Mouse (Mus musculus) bone marrow, adult 2 months (tissue): ENCODE data around the gene Scg3. TPM values are rescaled to one million over a fixed set of nuclear protein-coding genes. Genes with fewer than 3 reads are reported as not detected.

ENCODE experiments used
- H3K27ac ChIP-seq: fragments of 200-500 bp; 2 replicates; pipeline ENCODE4 v1.5.1; 2012; ENCODE audit warnings: low read depth, mild to moderate bottlenecking, control low read depth, inconsistent platforms, low read length; ENCODE audit not compliant: control insufficient read depth, poor library complexity, insufficient read depth
- H3K4me1 ChIP-seq: fragments of 200-500 bp; 2 replicates; pipeline ENCODE4 v1.6.1; 2011; ENCODE audit warnings: low read length; ENCODE audit not compliant: control insufficient read depth, insufficient read depth
- H3K4me3 ChIP-seq: fragments of 200-500 bp; replicated peaks from 2 replicates; pipeline ENCODE3; 2011; ENCODE audit warnings: mild to moderate bottlenecking, low read depth, low read length, control low read depth; ENCODE audit not compliant: control insufficient read depth
- CTCF ChIP-seq: fragments of 200-500 bp; IDR thresholded peaks from 2 replicates; pipeline ENCODE4 v1.5.1; 2011; ENCODE audit warnings: low read length, control low read depth; ENCODE audit not compliant: control insufficient read depth, insufficient read depth
- POLR2A ChIP-seq: fragments of 200-500 bp; IDR thresholded peaks from 2 replicates; pipeline ENCODE4 v1.6.1; 2011; ENCODE audit warnings: low read depth, mild to moderate bottlenecking, control low read depth, low read length, borderline replicate concordance; ENCODE audit not compliant: control insufficient read depth
- WGBS: fragments of 180-500 bp; shearing (Covaris S2); methylation state at CpG from one replicate; pipeline ENCODE4 v1.1.7; 2018; 5-methylcytosine and 5-hydroxymethylcytosine counted together
- polyA plus RNA-seq: library from polyadenylated mRNA; stranded (reverse); fragments of >200 nt; gene quantifications from 2 replicates; pipeline ENCODE4 v1.2.4, GENCODE M21; 2011; ENCODE audit warnings: low replicate concordance; ENCODE audit not compliant: missing spikeins, insufficient read depth, insufficient read length

The Scg3 gene
- polyA plus RNA-seq, 1 experiment, result 3.3 TPM

GRCm38 (mm10) chr9:75618836-75619400, 64.9 kb downstream of the Scg3 start:
- Histone ChIP-seq H3K27ac (no peak overlapping the region), H3K4me1 (no peaks in the 10 kb centered on the region), H3K4me3 (no peak overlapping the region)
- TF ChIP-seq POLR2A (no peak), CTCF (no peak)
- WGBS, result 84% methylated on average over 6 of the region's 6 CpGs

DNA sequence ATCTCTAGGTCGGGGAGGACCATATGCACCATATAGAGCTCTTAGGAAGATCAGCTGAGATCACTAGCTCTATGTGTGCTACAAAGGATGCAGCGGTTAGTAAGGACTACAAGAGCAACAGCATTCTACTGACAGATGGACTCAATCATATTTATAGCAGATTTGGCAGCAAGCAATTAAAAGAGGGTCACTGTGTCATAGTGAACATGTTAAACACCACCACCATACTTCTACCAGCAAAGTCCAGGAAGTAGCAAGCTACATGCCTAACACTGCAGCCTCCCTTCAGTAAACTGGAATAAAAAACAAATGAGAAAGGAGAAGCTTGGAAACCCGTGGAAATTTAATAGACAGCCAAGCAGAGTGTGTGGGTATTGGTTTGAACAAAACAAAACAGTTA, 67.3 kb downstream of the Scg3 start:
- WGBS, result 63% methylated on average over 3 of the region's 3 CpGs

GRCm38 (mm10) chr9:75610571-75611493, 73.0 kb downstream of the Scg3 start, which contains the start of gene Tmod2:
Gene Tmod2, minus strand, starts transcription at chr9:75611325.
- no peak for TF ChIP-seq POLR2A
- TF ChIP-seq CTCF, result no peak
- Histone ChIP-seq H3K4me1 (no peaks in the 10 kb centered on the region), H3K27ac (no peak within 1 kb of the TSS), H3K4me3 (no peak within 1 kb of the TSS)
- WGBS, result 2% methylated on average over 74 of the region's 74 CpGs

More for the DNA sequence above, 67.3 kb downstream of the Scg3 start:
- Histone ChIP-seq H3K27ac (no peak overlapping the region), H3K4me1 (no peaks in the 10 kb centered on the region), H3K4me3 (no peak overlapping the region)
- no peak for TF ChIP-seq CTCF
- no peak for TF ChIP-seq POLR2A

DNA sequence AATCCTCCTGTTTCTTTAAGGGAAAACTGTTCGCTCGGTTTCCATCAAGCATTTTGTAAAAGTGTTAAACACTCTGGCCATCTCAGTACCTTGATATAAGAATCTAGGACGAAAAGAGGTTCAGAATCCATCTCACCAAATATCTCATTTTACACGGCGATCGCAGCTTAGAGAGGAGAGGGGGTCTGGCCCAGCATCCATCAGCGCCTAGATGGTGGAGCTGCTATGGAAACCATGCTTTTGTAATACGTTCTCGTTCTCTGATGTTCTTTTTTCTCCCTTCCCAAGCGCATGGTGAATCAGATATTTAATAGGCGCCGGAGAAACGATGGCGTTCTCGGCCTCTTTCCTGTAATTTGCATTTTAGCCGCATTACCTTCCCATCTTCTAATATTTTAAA, 73.9 kb downstream of the Scg3 start:
- H3K4me3 ChIP-seq, result no peak overlapping the region
- no peak overlapping the region for H3K27ac ChIP-seq
- 50% methylated on average over 16 of the region's 16 CpGs for WGBS
- H3K4me1 ChIP-seq, result no peaks in the 10 kb centered on the region
- no peak for TF ChIP-seq POLR2A
- TF ChIP-seq CTCF, result no peak

DNA sequence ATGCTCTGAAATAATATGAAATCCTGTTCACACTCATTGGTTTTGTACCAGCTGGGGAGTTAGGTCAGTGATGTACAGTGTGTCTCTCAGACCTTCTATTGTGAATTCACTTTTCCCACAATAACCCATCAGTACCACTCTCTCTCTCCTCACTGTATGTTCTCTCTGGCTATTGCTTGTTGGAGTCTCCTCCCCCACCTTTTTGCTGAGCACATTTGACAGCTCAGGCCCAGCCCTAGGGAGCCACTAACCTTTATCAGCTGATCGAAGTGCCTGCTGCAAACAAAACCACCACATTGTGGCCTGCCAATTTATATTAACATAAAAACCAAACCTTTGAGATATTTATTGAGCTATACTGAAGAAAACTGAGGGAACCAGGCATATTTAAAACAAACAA, 74.4 kb downstream of the Scg3 start:
- Histone ChIP-seq H3K27ac (no peak overlapping the region), H3K4me1 (no peaks in the 10 kb centered on the region), H3K4me3 (no peak overlapping the region)
- 41% methylated on average over 1 of the region's 1 CpGs for WGBS
- TF ChIP-seq POLR2A, result no peak
- no peak for TF ChIP-seq CTCF

- no peak overlapping the region for H3K4me3 ChIP-seq
- 76% methylated on average over 4 of the region's 4 CpGs for WGBS
- TF ChIP-seq CTCF (no peak), POLR2A (no peak)
- no peak overlapping the region for H3K27ac ChIP-seq
- H3K4me1 ChIP-seq, result no peaks in the 10 kb centered on the region
Measured at GRCm38 (mm10) chr9:75607496-75607895, 76.4 kb downstream of the Scg3 start.

- Histone ChIP-seq H3K27ac (no peak overlapping the region), H3K4me3 (no peak overlapping the region), H3K4me1 (no peaks in the 10 kb centered on the region)
- no peak for TF ChIP-seq POLR2A
- TF ChIP-seq CTCF, result no peak
- 21% methylated on average over 12 of the region's 12 CpGs for WGBS
Measured at GRCm38 (mm10) chr9:75601510-75601909, 82.3 kb downstream of the Scg3 start.

DNA sequence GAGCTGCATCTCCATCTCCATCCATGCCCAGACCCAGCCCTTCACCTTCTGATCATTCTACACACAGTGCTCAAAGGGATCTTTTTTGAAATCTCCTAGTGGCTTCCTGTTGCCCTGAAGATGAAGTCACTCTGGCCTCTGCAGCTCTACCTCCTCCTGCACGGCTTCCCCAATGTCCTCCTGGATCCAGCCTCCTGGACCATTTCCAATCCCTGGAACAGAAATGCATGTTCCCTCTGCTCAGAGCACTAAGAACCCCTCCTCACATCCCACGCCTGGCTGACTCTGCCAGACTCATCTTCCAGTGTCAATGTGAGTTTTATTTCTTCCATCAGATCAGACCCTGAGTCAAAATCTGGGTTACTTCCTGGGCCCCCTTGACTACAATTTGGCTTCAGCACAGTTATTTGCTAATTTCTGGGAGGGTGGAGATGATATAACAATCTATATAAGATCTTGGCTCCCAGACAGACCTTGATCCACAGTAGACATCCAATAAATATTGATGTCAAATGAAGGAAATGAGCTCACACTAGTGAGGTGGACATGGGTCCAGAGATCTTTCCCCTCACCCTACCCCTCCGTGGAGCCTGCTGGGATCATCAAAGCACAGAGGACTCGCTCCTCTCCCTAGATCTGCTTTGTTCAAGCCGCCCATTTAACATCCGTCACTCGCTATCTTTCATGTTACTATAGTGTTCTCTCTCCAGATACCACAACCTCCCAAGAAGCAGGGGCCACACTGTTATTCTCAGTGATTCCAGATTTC, 83.5 kb downstream of the Scg3 start:
- no peak for TF ChIP-seq CTCF
- TF ChIP-seq POLR2A, result no peak
- 77% methylated on average over 7 of the region's 7 CpGs for WGBS
- Histone ChIP-seq H3K4me3 (no peak overlapping the region), H3K4me1 (no peaks in the 10 kb centered on the region), H3K27ac (no peak overlapping the region)
